Mouse (Mus musculus) v-Abl transformed pro-B cells (cell line): ENCODE measurements around the gene Gm39566.

Experiments used
- in situ Hi-C, 2 experiments: fragments of 400-800 bp; cut with MboI; formaldehyde crosslinking; loops; one replicate each; pipeline ENCODE4 v1.15.1; 2025; ENCODE audit not compliant: unreplicated experiment in 2 of 2

Gm39566 gene

GRCm38 (mm10) chr11:69766872-69767624 lies 48.0 kb downstream of the Gm39566 start:
- in situ Hi-C loops = no loop called here

GRCm38 (mm10) chr11:69766126-69766609 lies 48.9 kb downstream of the Gm39566 start:
- in situ Hi-C loops = no loop called here

GRCm38 (mm10) chr11:69765221-69766125 lies 49.6 kb downstream of the Gm39566 start, which contains the start of gene Zbtb4:
Gene Zbtb4 (plus strand): TSS chr11:69765912.
- in situ Hi-C loops = no loop called here

- in situ Hi-C loops = no loop called here
These were observed 51.5 kb downstream of the Gm39566 start for GRCm38 (mm10) chr11:69763551-69763950.

- in situ Hi-C loops = no loop called here
These were observed 53.2 kb downstream of the Gm39566 start, which contains the start of gene Slc35g3 for GRCm38 (mm10) chr11:69761868-69762267. Gene Slc35g3 (minus strand): TSS chr11:69761968.
